Mouse (Mus musculus): ENCODE data around the gene Hoxa3. TPM values are rescaled to one million over a fixed set of nuclear protein-coding genes. Genes with fewer than 3 reads are reported as not detected.

The Hoxa3 gene
- total and polyA plus RNA-seq, 3 experiments, result 0.08 to 0.38 (median 0.34) TPM

- peaks cover 2% of the 10 kb centered on the region for H3K27me3 ChIP-seq (replicated peaks)
- in situ Hi-C loops (cut with MboI; ENCODE audit: low pct_ligation_motif_present, low pct_unique_long_range_greater_than_20kb, low sequenced_read_pairs) (loop anchor here (10.0 to 25.0 kb wide), 2 partner anchors 205 to 352 kb away; partner anchors contain the start of gene Skap2), dilution Hi-C loops (cut with MboI; ENCODE audit: extremely low pct_ligation_motif_present, extremely low pct_unique_long_range_greater_than_20kb, low sequenced_read_pairs) (no loop called here)
- no peak for DNase-seq (ENCODE audit: extremely low read depth)
- H3K27ac ChIP-seq (ENCODE audit: insufficient read depth, low read depth), result no peak overlapping the region
- H3K79me2 ChIP-seq (replicated peaks; ENCODE audit: control insufficient read depth, extremely low read depth, insufficient read depth, poor library complexity, severe bottlenecking), result no peaks in the 10 kb centered on the region
- H3K9me3 ChIP-seq (replicated peaks; ENCODE audit: low read length), result peaks cover 22% of the 10 kb centered on the region
- no peak for TF ChIP-seq ETS1 (conservative IDR thresholded peaks at IDR 0.05; ENCODE audit: low read depth, low read length)
- no peak for TF ChIP-seq MAFK (IDR thresholded peaks at IDR 0.05; ENCODE audit: insufficient replicate concordance, low read length)
- TF ChIP-seq ZMIZ1 (IDR thresholded peaks at IDR 0.05; ENCODE audit: low read depth, low read length), result no peak
- no peak for TF ChIP-seq USF1 (IDR thresholded peaks at IDR 0.05; ENCODE audit: low read depth, low read length)
- no peak for TF ChIP-seq RAD21 (IDR thresholded peaks at IDR 0.05; ENCODE audit: low read depth, low read length)
- TF ChIP-seq MAX (IDR thresholded peaks at IDR 0.05; ENCODE audit: low read length), result no peak
- no peak for TF ChIP-seq SMC3 (IDR thresholded peaks at IDR 0.05; ENCODE audit: low read depth, low read length)
- H3K4me3 ChIP-seq (replicated peaks in 1 of 3; ENCODE audit: low read depth in 2 of 3, low read length in 2 of 3, poor library complexity in 1 of 3), result no peak overlapping the region
- no peak overlapping the region for H3K9ac ChIP-seq (ENCODE audit: insufficient read depth, low read depth)
- peaks cover 4 to 16% of the 10 kb centered on the region in 2 experiments; a peak in 2 of 4 replicates for H3K4me1 ChIP-seq (ENCODE audit: control insufficient read depth in 1 of 2, insufficient read depth in 2 of 2)
- no peaks in the 10 kb centered on the region for H3K36me3 ChIP-seq (replicated peaks in 1 of 2; ENCODE audit: control insufficient read depth in 1 of 2, insufficient read depth in 1 of 2, low read length in 1 of 2)
- H3K4me2 ChIP-seq (ENCODE audit: insufficient read depth, low read depth, poor library complexity, severe bottlenecking), result no peak overlapping the region
Observed at GRCm38 (mm10) chr6:52216691-52217458, 3.7 kb upstream of the Hoxa3 start.

GRCm38 (mm10) chr6:52215771-52216535, 2.8 kb upstream of the Hoxa3 start:
- dilution Hi-C loops (cut with MboI; ENCODE audit: extremely low pct_ligation_motif_present, extremely low pct_unique_long_range_greater_than_20kb, low sequenced_read_pairs) (no loop called here), in situ Hi-C loops (cut with MboI; ENCODE audit: low pct_ligation_motif_present, low pct_unique_long_range_greater_than_20kb, low sequenced_read_pairs) (loop anchor here (10.0 to 25.0 kb wide), 2 partner anchors 204 to 351 kb away; partner anchors contain the start of gene Skap2)
- H3K9me3 ChIP-seq (replicated peaks; ENCODE audit: low read length), result peaks cover 22% of the 10 kb centered on the region
- H3K4me2 ChIP-seq (ENCODE audit: insufficient read depth, low read depth, poor library complexity, severe bottlenecking), result no peak overlapping the region
- no peak overlapping the region for H3K9ac ChIP-seq (ENCODE audit: insufficient read depth, low read depth)
- no peaks in the 10 kb centered on the region for H3K36me3 ChIP-seq (replicated peaks in 1 of 2; ENCODE audit: control insufficient read depth in 1 of 2, insufficient read depth in 1 of 2, low read length in 1 of 2)
- no peaks in the 10 kb centered on the region for H3K79me2 ChIP-seq (replicated peaks; ENCODE audit: control insufficient read depth, extremely low read depth, insufficient read depth, poor library complexity, severe bottlenecking)
- DNase-seq (ENCODE audit: extremely low read depth), result no peak
- no peak overlapping the region for H3K4me3 ChIP-seq (replicated peaks in 1 of 3; ENCODE audit: low read depth in 2 of 3, low read length in 2 of 3, poor library complexity in 1 of 3)
- H3K4me1 ChIP-seq (ENCODE audit: control insufficient read depth in 1 of 2, insufficient read depth in 2 of 2), result peaks cover 4 to 16% of the 10 kb centered on the region in 2 experiments; a peak in 2 of 4 replicates
- peaks cover 2% of the 10 kb centered on the region for H3K27me3 ChIP-seq (replicated peaks)
- TF ChIP-seq MAFK (IDR thresholded peaks at IDR 0.05; ENCODE audit: insufficient replicate concordance, low read length) (no peak), ZC3H11A (IDR thresholded peaks at IDR 0.05; ENCODE audit: low read depth, low read length) (no peak), RAD21 (IDR thresholded peaks at IDR 0.05; ENCODE audit: low read depth, low read length) (no peak)
- H3K27ac ChIP-seq (ENCODE audit: insufficient read depth, low read depth), result no peak overlapping the region

- dilution Hi-C loops (cut with MboI; ENCODE audit: extremely low pct_ligation_motif_present, extremely low pct_unique_long_range_greater_than_20kb, low sequenced_read_pairs), result no loop called here
Observed at GRCm38 (mm10) chr6:52215070-52215469, 1.9 kb upstream of the Hoxa3 start.

More at GRCm38 (mm10) chr6:52215070-52215469, 1.9 kb upstream of the Hoxa3 start:
- DNase-seq (ENCODE audit: extremely low read depth), result no peak
- H3K9me3 ChIP-seq (replicated peaks; ENCODE audit: low read length), result peaks cover 22% of the 10 kb centered on the region
- H3K36me3 ChIP-seq (replicated peaks in 1 of 2; ENCODE audit: control insufficient read depth in 1 of 2, insufficient read depth in 1 of 2, low read length in 1 of 2), result no peaks in the 10 kb centered on the region
- in situ Hi-C loops (cut with MboI; ENCODE audit: low pct_ligation_motif_present, low pct_unique_long_range_greater_than_20kb, low sequenced_read_pairs), result loop anchor here (10.0 to 25.0 kb wide), 2 partner anchors 203 to 350 kb away; partner anchors contain the start of gene Skap2
- peaks cover 2% of the 10 kb centered on the region for H3K27me3 ChIP-seq (replicated peaks)
- no peak overlapping the region for H3K4me2 ChIP-seq (ENCODE audit: insufficient read depth, low read depth, poor library complexity, severe bottlenecking)
- no peak overlapping the region for H3K9ac ChIP-seq (ENCODE audit: insufficient read depth, low read depth)
- no peak for TF ChIP-seq CHD1 (IDR thresholded peaks at IDR 0.05; ENCODE audit: low read depth, low read length)
- TF ChIP-seq CHD2 (IDR thresholded peaks at IDR 0.05; ENCODE audit: low read length), result no peak
- TF ChIP-seq KAT2A (IDR thresholded peaks at IDR 0.05; ENCODE audit: insufficient replicate concordance, low read length), result no peak
- TF ChIP-seq JUN (IDR thresholded peaks at IDR 0.05; ENCODE audit: insufficient read depth, low read depth, low read length), result no peak
- TF ChIP-seq E2F4 (IDR thresholded peaks at IDR 0.05; ENCODE audit: insufficient replicate concordance, low read depth, low read length), result no peak
- TF ChIP-seq ZC3H11A (IDR thresholded peaks at IDR 0.05; ENCODE audit: low read depth, low read length), result no peak
- no peak for TF ChIP-seq ELF1 (IDR thresholded peaks at IDR 0.05; ENCODE audit: low read depth, low read length)
- peaks cover 4 to 16% of the 10 kb centered on the region in 2 experiments; a peak in 2 of 4 replicates for H3K4me1 ChIP-seq (ENCODE audit: control insufficient read depth in 1 of 2, insufficient read depth in 2 of 2)
- H3K27ac ChIP-seq (ENCODE audit: insufficient read depth, low read depth), result no peak overlapping the region
- no peak overlapping the region for H3K4me3 ChIP-seq (replicated peaks in 1 of 3; ENCODE audit: low read depth in 2 of 3, low read length in 2 of 3, poor library complexity in 1 of 3)
- no peaks in the 10 kb centered on the region for H3K79me2 ChIP-seq (replicated peaks; ENCODE audit: control insufficient read depth, extremely low read depth, insufficient read depth, poor library complexity, severe bottlenecking)

Data from CH12.LX (cell line).